Comparison of ENCODE assay signal across 8 mouse cellular contexts in genomic region chr2:150558568-150558967, GRCm38 (mm10). TPM values are rescaled to one million over a fixed set of nuclear protein-coding genes. Genes with fewer than 3 reads are reported as not detected.
DNase-seq lines count a peak whose midpoint lies in the region; ATAC-seq and TF ChIP-seq lines count a peak whose summit lies in the region.

No protein-coding gene starts in this region.

- POLR2A ChIA-PET in Patski (lab: Charles Lee) = no interaction called here

- H3K36me3 ChIP-seq in hindbrain, embryonic 11.5 days (ENCODE audit: control insufficient read depth, insufficient read depth, low read length) = no peaks in the 10 kb centered on the region
- no peaks in the 10 kb centered on the region for H3K36me3 ChIP-seq in hindbrain, embryonic 10.5 days

- no peak overlapping the region for H3K9ac ChIP-seq in hindbrain, embryonic 11.5 days (ENCODE audit: low read depth, low read length)

- peak; percentile 79 for TF ChIP-seq CTCF in Patski (IDR thresholded peaks at IDR 0.05)

- H3K27ac ChIP-seq in hindbrain, embryonic 11.5 days (ENCODE audit: low read depth, low read length) = no peak overlapping the region
- H3K27ac ChIP-seq in hindbrain, embryonic 10.5 days = no peak overlapping the region

- WGBS in hindbrain, embryonic 11.5 days = 62% methylated on average over 3 of the region's 3 CpGs
- 56% methylated on average over 3 of the region's 3 CpGs for WGBS in hindbrain, embryonic 10.5 days

- H3K4me1 ChIP-seq in hindbrain, embryonic 11.5 days (replicated peaks; ENCODE audit: control insufficient read depth, insufficient read depth, low read length) = no peaks in the 10 kb centered on the region
- H3K4me1 ChIP-seq in hindbrain, embryonic 10.5 days (replicated peaks) = no peaks in the 10 kb centered on the region

- H3K4me3 ChIP-seq in hindbrain, embryonic 11.5 days (ENCODE audit: low read depth, low read length) = no peak overlapping the region
- H3K4me3 ChIP-seq in hindbrain, embryonic 10.5 days = no peak overlapping the region

- H3K4me2 ChIP-seq in hindbrain, embryonic 11.5 days (replicated peaks; ENCODE audit: low read depth, low read length) = no peak overlapping the region

- in situ Hi-C loops in Patski (cut with MboI; ENCODE audit: low pct_unique_long_range_greater_than_20kb) = loop anchor here (5.0 kb wide), 1 partner anchor 119 kb away; no protein-coding TSS in a partner anchor

- H3K27me3 ChIP-seq in hindbrain, embryonic 11.5 days (ENCODE audit: control insufficient read depth, insufficient read depth, low read length) = no peaks in the 10 kb centered on the region
- H3K27me3 ChIP-seq in hindbrain, embryonic 10.5 days (ENCODE audit: insufficient read depth, poor library complexity, severe bottlenecking) = no peaks in the 10 kb centered on the region
- no peaks in the 10 kb centered on the region for H3K27me3 ChIP-seq in Patski

- CTCF ChIA-PET in Patski (lab: Charles Lee) = interaction anchor here (0.6 to 2.4 kb wide), 8 partner anchors 8 to 120 kb away, joined by 3 to 13 read pairs (median 3); no protein-coding TSS in a partner anchor

- no peak for ATAC-seq in hindbrain, embryonic 11.5 days (ENCODE audit: low FRiP score)
- peak; percentile 90 for ATAC-seq in Patski

- no peaks in the 10 kb centered on the region for H3K9me3 ChIP-seq in hindbrain, embryonic 11.5 days (ENCODE audit: control insufficient read depth, low read length)
- no peaks in the 10 kb centered on the region for H3K9me3 ChIP-seq in hindbrain, embryonic 10.5 days

- DNase-seq in hindbrain, embryonic 11.5 days (ENCODE audit: low spot score) = peak; percentile 34
- no peak for DNase-seq in hindbrain, embryonic 10.5 days (ENCODE audit: low spot score)
- DNase-seq in B cell, adult 2 months = peak; percentile 26 to 40
- DNase-seq in Patski (ENCODE audit: low read depth, low spot score) = no peak
- DNase-seq in induced T-regulatory cell, adult 2 months (ENCODE audit: low read depth) = peak; percentile 77
- DNase-seq in mesoderm, embryonic 11.5 days (ENCODE audit: low read depth, low spot score) = peak; percentile 21
- no peak for DNase-seq in adrenal gland, adult 2 months
- no peak for DNase-seq in adrenal gland, adult 8-10 months

RNA-seq across cellular contexts. Expression of gene Cst7, which starts 11.6 kb away (rescaled TPM):
- polyA plus RNA-seq in hindbrain, embryonic 11.5 days (2014; fragmentation: Nextera tagmentation; extraction: Ambion mirVana) = 0.15 and 0.23 TPM in 2 replicates
- 0.22 and 0.26 TPM in 2 replicates for polyA plus RNA-seq in hindbrain, embryonic 10.5 days (2016; fragmentation: Nextera tagmentation; extraction: Ambion mirVana)
- not detected for polyA plus RNA-seq in Patski (2021)
- total RNA-seq in adrenal gland, adult 2 months (2021) = not detected
- polyA plus RNA-seq in adrenal gland, adult 2 months (2012; rRNA removed) = 0.18 and 0.20 TPM in 2 replicates
- under 1 TPM in 1 of 4 experiments, not detected in 3; 0.37 TPM for total RNA-seq in adrenal gland, adult 8-10 months (2022)

RNA-seq across cellular contexts. Expression of gene Apmap, which starts 49.8 kb away (rescaled TPM):
- polyA plus RNA-seq in hindbrain, embryonic 11.5 days (2014; fragmentation: Nextera tagmentation; extraction: Ambion mirVana) = 40.3 and 42.6 TPM in 2 replicates
- 32.2 and 39.1 TPM in 2 replicates for polyA plus RNA-seq in hindbrain, embryonic 10.5 days (2016; fragmentation: Nextera tagmentation; extraction: Ambion mirVana)
- 68.9 TPM for polyA plus RNA-seq in Patski (2021)
- 100 to 1,000 TPM; 113 to 195 TPM for total RNA-seq in adrenal gland, adult 2 months (2021)
- polyA plus RNA-seq in adrenal gland, adult 2 months (2012; rRNA removed) = 45.3 and 46.1 TPM in 2 replicates
- 100 to 1,000 TPM in 2 of 4 experiments, 10 to 100 TPM in 2; 83.0 to 114 (median 103) TPM for total RNA-seq in adrenal gland, adult 8-10 months (2022)

Comparison
In these comparisons a context has a peak if more than half of its experiments do, and no peak if none do; other contexts are left out.
1. DNase-seq: peak in hindbrain, embryonic 11.5 days (single experiment), B cell, adult 2 months (2 of 2), induced T-regulatory cell, adult 2 months (single experiment) and mesoderm, embryonic 11.5 days (single experiment); none in hindbrain, embryonic 10.5 days (single experiment), Patski (single experiment), adrenal gland, adult 2 months (single experiment) and adrenal gland, adult 8-10 months (single experiment).